Mouse (Mus musculus) ES-E14 (cell line): ENCODE measurements around the gene Olfr735.

Source experiments
- HCFC1 ChIP-seq: IDR thresholded peaks from 2 replicates; pipeline ENCODE4 v1.6.1; 2012; ENCODE audit warnings: low read length, inconsistent platforms, borderline replicate concordance; ENCODE audit not compliant: insufficient read depth
- ZC3H11A ChIP-seq: IDR thresholded peaks from 2 replicates; pipeline ENCODE4 v1.6.1; 2012; ENCODE audit warnings: low read depth, mild to moderate bottlenecking, inconsistent platforms, low read length, borderline replicate concordance

DNA sequence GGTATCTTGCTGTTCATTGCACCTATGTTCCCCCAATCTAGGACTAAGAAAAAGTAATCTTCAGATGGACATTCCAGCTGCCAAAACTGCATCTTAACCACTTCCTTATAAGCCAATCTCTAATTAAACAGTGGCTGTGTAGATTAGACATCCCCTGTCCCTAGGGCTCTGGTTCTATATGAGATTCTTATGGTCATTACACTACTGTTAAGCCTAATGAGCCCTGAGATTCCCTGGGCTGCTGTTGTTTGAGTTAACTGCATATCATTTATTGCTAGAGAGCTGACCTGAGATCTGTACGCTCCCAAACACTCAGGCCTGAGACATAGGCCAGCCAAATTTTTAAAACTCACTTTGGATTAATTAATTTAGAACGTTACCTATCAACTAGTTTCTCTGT, at the start of gene Olfr735:
- TF ChIP-seq HCFC1, result no peak
- TF ChIP-seq ZC3H11A, result no peak
